Mouse (Mus musculus): ENCODE measurements around the gene Gnaq. TPM values are rescaled to one million over a fixed set of nuclear protein-coding genes. Genes with fewer than 3 reads are reported as not detected.

Gene Gnaq
- polyA plus RNA-seq, 1 experiment = 244 TPM

DNA sequence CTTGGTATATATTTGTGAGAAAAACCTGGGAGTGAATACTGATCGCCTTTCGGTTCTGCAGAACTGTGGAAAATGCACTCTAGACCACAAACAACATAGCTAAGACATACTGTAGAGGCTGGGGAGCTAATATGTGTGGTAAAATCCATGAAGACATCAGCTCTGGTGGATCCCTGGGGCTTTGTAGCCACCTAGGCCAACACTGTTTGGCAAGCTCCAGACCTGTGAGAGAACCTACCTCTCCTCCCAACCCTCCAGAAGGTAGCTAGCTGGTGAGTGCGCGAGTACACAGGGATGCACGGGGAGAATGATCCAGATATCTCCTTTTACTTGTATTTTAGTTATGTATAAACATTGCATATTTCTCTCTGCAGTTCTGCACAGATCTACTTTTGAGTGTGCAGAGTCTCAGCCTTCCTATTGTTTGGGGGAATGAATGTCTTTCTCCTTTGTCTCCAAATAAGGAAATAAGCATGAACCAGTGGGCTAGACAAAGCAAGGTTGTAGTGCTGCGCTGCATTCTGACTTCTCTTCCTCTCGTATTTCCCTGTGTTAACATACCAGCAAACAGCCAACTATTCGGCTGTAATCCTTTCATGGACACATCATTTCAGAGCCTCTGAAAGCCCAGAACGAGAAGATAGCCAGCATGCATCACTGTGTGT lies 205.4 kb downstream of the Gnaq start:
- TF ChIP-seq POLR2A (IDR thresholded peaks at IDR 0.05; ENCODE audit: insufficient read depth, low read depth, low read length) = no peak
- no peak for TF ChIP-seq CTCF (IDR thresholded peaks at IDR 0.05; ENCODE audit: insufficient read depth, low read depth, low read length)
- no peak overlapping the region for H3K4me3 ChIP-seq (ENCODE audit: insufficient read depth, low read depth, low read length)
- 69% methylated on average over 9 of the region's 9 CpGs for WGBS
- peaks cover 2% of the 10 kb centered on the region for H3K4me1 ChIP-seq (ENCODE audit: control insufficient read depth, insufficient read depth, low read length)
- no peak overlapping the region for H3K27ac ChIP-seq (ENCODE audit: insufficient read depth, low read depth, low read length)

GRCm38 (mm10) chr19:16339954-16340586 lies 207.4 kb downstream of the Gnaq start:
- no peak overlapping the region for H3K27ac ChIP-seq (ENCODE audit: insufficient read depth, low read depth, low read length)
- peaks cover 2% of the 10 kb centered on the region for H3K4me1 ChIP-seq (ENCODE audit: control insufficient read depth, insufficient read depth, low read length)
- TF ChIP-seq POLR2A (IDR thresholded peaks at IDR 0.05; ENCODE audit: insufficient read depth, low read depth, low read length) = no peak
- no peak for TF ChIP-seq CTCF (IDR thresholded peaks at IDR 0.05; ENCODE audit: insufficient read depth, low read depth, low read length)
- WGBS = 84% methylated on average over 4 of the region's 4 CpGs
- no peak overlapping the region for H3K4me3 ChIP-seq (ENCODE audit: insufficient read depth, low read depth, low read length)

DNA sequence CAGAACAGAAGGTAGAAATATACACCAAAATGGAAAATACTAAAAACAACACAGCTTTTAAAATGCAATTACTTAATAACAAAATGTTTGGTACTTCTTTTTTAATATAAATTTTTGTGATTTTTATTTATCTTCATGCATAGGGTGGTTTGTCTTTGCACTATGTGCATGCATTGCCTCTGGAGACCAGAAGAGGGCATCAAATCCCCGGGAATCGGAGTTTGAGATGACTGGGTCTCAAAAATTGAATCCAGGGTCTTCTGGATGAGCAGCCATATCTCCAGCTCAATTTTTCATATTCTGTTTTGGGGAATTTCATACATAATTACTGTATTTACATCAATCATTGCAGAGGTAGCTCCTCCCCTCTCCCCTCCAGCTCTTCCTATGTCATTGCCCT lies 210.1 kb downstream of the Gnaq start:
- WGBS = 48% methylated on average over 2 of the region's 2 CpGs
- no peaks in the 10 kb centered on the region; the same call in 1 of the 2 replicates for H3K4me1 ChIP-seq (ENCODE audit: control insufficient read depth, insufficient read depth, low read length)

GRCm38 (mm10) chr19:16345516-16345915 lies 212.9 kb downstream of the Gnaq start:
- Histone ChIP-seq H3K4me1 (ENCODE audit: control insufficient read depth, insufficient read depth, low read length) (no peaks in the 10 kb centered on the region), H3K4me3 (ENCODE audit: insufficient read depth, low read depth, low read length) (no peak overlapping the region), H3K27ac (ENCODE audit: insufficient read depth, low read depth, low read length) (no peak overlapping the region)
- WGBS = 90% methylated on average over 2 of the region's 2 CpGs
- no peak for TF ChIP-seq CTCF (IDR thresholded peaks at IDR 0.05; ENCODE audit: insufficient read depth, low read depth, low read length)
- no peak for TF ChIP-seq POLR2A (IDR thresholded peaks at IDR 0.05; ENCODE audit: insufficient read depth, low read depth, low read length)

More for the DNA sequence above, 210.1 kb downstream of the Gnaq start:
- no peak for TF ChIP-seq CTCF (IDR thresholded peaks at IDR 0.05; ENCODE audit: insufficient read depth, low read depth, low read length)
- TF ChIP-seq POLR2A (IDR thresholded peaks at IDR 0.05; ENCODE audit: insufficient read depth, low read depth, low read length) = no peak
- no peak overlapping the region for H3K4me3 ChIP-seq (ENCODE audit: insufficient read depth, low read depth, low read length)
- H3K27ac ChIP-seq (ENCODE audit: insufficient read depth, low read depth, low read length) = no peak overlapping the region

- no peak overlapping the region for H3K4me3 ChIP-seq (ENCODE audit: insufficient read depth, low read depth, low read length)
- TF ChIP-seq CTCF (IDR thresholded peaks at IDR 0.05; ENCODE audit: insufficient read depth, low read depth, low read length) (no peak), POLR2A (IDR thresholded peaks at IDR 0.05; ENCODE audit: insufficient read depth, low read depth, low read length) (no peak)
- no peak overlapping the region for H3K27ac ChIP-seq (ENCODE audit: insufficient read depth, low read depth, low read length)
- no peaks in the 10 kb centered on the region for H3K4me1 ChIP-seq (ENCODE audit: control insufficient read depth, insufficient read depth, low read length)
- WGBS = 32% methylated on average over 3 of the region's 3 CpGs
Observed at GRCm38 (mm10) chr19:16347037-16347436, 214.4 kb downstream of the Gnaq start.

DNA sequence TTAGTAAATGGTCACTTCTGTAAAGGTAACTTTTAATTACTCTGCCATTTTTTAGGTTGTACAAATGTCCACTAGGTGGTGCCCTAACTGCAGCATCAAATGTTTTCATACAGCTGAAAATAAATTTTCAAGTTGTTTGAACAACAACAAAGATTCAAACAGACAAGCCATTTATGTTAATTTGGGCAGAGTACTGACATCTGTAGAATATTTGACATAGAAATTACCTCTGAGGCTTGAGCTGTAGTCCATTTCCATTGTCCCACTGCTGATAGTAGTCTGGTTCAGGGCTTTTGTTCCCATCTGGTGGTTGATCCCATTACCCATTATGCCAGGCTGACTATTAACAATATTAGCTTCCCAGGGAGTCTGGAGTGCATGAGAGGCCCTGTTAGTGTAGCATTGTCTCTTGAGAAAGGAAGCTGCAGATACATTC lies 221.1 kb downstream of the Gnaq start:
- TF ChIP-seq POLR2A (IDR thresholded peaks at IDR 0.05; ENCODE audit: insufficient read depth, low read depth, low read length) = no peak
- H3K4me1 ChIP-seq (ENCODE audit: control insufficient read depth, insufficient read depth, low read length) = no peaks in the 10 kb centered on the region
- H3K4me3 ChIP-seq (ENCODE audit: insufficient read depth, low read depth, low read length) = no peak overlapping the region
- H3K27ac ChIP-seq (ENCODE audit: insufficient read depth, low read depth, low read length) = no peak overlapping the region

GRCm38 (mm10) chr19:16358148-16358547 lies 225.5 kb downstream of the Gnaq start:
- Histone ChIP-seq H3K4me1 (ENCODE audit: control insufficient read depth, insufficient read depth, low read length) (no peaks in the 10 kb centered on the region), H3K27ac (ENCODE audit: insufficient read depth, low read depth, low read length) (no peak overlapping the region), H3K4me3 (ENCODE audit: insufficient read depth, low read depth, low read length) (no peak overlapping the region)
- TF ChIP-seq CTCF (IDR thresholded peaks at IDR 0.05; ENCODE audit: insufficient read depth, low read depth, low read length) (no peak), POLR2A (IDR thresholded peaks at IDR 0.05; ENCODE audit: insufficient read depth, low read depth, low read length) (no peak)
- WGBS = 91% methylated on average over 3 of the region's 3 CpGs

DNA sequence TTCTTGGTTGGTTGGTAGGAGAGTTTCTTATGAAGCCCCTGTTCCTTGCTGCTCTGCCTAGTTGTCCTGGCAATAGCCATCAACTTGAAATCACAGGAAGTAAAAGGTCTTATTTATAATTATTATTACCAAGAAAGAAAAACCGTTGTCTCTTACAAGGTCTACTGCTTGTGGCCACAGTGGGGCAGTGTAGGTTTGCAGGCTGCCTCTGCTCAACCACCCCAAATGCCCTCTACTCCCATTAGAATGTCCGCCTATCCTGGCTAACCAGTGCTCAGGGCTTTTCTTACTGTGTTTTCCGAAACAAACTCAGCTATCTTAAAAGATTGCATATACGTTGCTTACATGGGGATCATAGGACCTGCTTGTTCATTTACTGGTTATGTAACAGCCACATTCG lies 226.3 kb downstream of the Gnaq start:
- no peak overlapping the region for H3K4me3 ChIP-seq (ENCODE audit: insufficient read depth, low read depth, low read length)
- 49% methylated on average over 5 of the region's 5 CpGs for WGBS
- no peak for TF ChIP-seq CTCF (IDR thresholded peaks at IDR 0.05; ENCODE audit: insufficient read depth, low read depth, low read length)
- TF ChIP-seq POLR2A (IDR thresholded peaks at IDR 0.05; ENCODE audit: insufficient read depth, low read depth, low read length) = no peak
- no peak overlapping the region for H3K27ac ChIP-seq (ENCODE audit: insufficient read depth, low read depth, low read length)
- H3K4me1 ChIP-seq (ENCODE audit: control insufficient read depth, insufficient read depth, low read length) = no peaks in the 10 kb centered on the region

DNA sequence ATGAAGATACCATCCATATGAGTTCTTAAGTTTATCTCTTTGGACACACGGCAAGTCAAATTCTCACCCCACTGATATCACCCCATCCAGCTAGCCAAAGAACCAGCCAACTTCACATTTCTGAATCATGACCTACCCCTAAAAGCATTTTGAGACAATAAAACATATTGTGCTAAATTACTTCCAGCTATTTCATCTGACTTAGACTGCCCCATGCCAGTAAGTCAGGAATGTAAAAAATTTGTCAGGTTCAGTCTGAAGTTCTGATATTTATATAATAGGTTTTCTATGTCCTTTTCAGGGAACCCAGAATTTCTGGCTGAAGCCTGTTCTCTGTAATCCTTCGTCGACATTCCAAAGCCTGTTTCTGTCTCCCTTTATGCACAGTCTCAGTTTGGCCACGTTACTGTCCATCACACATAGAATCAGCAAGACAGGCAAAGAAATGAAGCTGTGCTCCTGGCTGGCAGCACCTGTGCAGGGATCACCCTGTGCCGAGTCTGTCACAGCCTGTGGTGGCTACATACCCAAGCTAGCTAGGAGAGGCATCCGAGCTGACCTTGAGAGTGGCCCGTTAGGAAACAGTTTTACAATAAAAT lies 233.9 kb downstream of the Gnaq start:
- no peak overlapping the region for H3K27ac ChIP-seq (ENCODE audit: insufficient read depth, low read depth, low read length)
- H3K4me1 ChIP-seq (ENCODE audit: control insufficient read depth, insufficient read depth, low read length) = peaks cover 11% of the 10 kb centered on the region
- 59% methylated on average over 7 of the region's 7 CpGs for WGBS
- H3K4me3 ChIP-seq (ENCODE audit: insufficient read depth, low read depth, low read length) = no peak overlapping the region
- TF ChIP-seq CTCF (IDR thresholded peaks at IDR 0.05; ENCODE audit: insufficient read depth, low read depth, low read length) (no peak), POLR2A (IDR thresholded peaks at IDR 0.05; ENCODE audit: insufficient read depth, low read depth, low read length) (no peak)
